Mouse (Mus musculus): ENCODE measurements around the gene Smim1.

Gene Smim1

GRCm38 (mm10) chr4:154025641-154026440 is at the start of gene Smim1:
Gene Smim1 (minus strand): TSS chr4:154026230.
- peak; percentile 74 for DNase-seq (ENCODE audit: low spot score in 2 of 2)

- DNase-seq (ENCODE audit: low spot score in 2 of 2), result no peak
Measured at GRCm38 (mm10) chr4:154071941-154072340, 45.9 kb upstream of the Smim1 start.

GRCm38 (mm10) chr4:154071521-154071920 is 45.5 kb upstream of the Smim1 start:
- no peak for DNase-seq (ENCODE audit: low spot score in 2 of 2)

GRCm38 (mm10) chr4:154070896-154071295 is 44.9 kb upstream of the Smim1 start:
- DNase-seq (ENCODE audit: low spot score in 2 of 2), result no peak

- peak; percentile 46 to 54 for DNase-seq (ENCODE audit: low spot score in 2 of 2)
Measured at GRCm38 (mm10) chr4:154064827-154065773, 39.1 kb upstream of the Smim1 start.

GRCm38 (mm10) chr4:154057696-154058095 is 31.7 kb upstream of the Smim1 start:
- DNase-seq (ENCODE audit: low spot score in 2 of 2), result no peak

GRCm38 (mm10) chr4:154056661-154057060 is 30.6 kb upstream of the Smim1 start:
- DNase-seq (ENCODE audit: low spot score in 2 of 2), result no peak

GRCm38 (mm10) chr4:154056046-154056445 is 30.0 kb upstream of the Smim1 start:
- no peak for DNase-seq (ENCODE audit: low spot score in 2 of 2)

- no peak for DNase-seq (ENCODE audit: low spot score in 2 of 2)
Measured at GRCm38 (mm10) chr4:154055482-154055881, 29.5 kb upstream of the Smim1 start.

GRCm38 (mm10) chr4:154053065-154053464 is 27.0 kb upstream of the Smim1 start:
- DNase-seq (ENCODE audit: low spot score in 2 of 2), result no peak

- DNase-seq (ENCODE audit: low spot score in 2 of 2), result no peak
Measured at GRCm38 (mm10) chr4:154051401-154051800, 25.4 kb upstream of the Smim1 start.

- no peak for DNase-seq (ENCODE audit: low spot score in 2 of 2)
Measured at GRCm38 (mm10) chr4:154045837-154046236, 19.8 kb upstream of the Smim1 start.

- DNase-seq (ENCODE audit: low spot score in 2 of 2), result no peak
Measured at GRCm38 (mm10) chr4:154042577-154042976, 16.5 kb upstream of the Smim1 start, which contains the start of gene Ccdc27. Gene Ccdc27 (minus strand): TSS chr4:154042677.

- DNase-seq (ENCODE audit: low spot score in 2 of 2), result no peak
Measured at GRCm38 (mm10) chr4:154037123-154037522, 11.1 kb upstream of the Smim1 start.

- DNase-seq (ENCODE audit: low spot score in 2 of 2), result no peak
Measured at GRCm38 (mm10) chr4:154028646-154029045, 2.6 kb upstream of the Smim1 start.

GRCm38 (mm10) chr4:154028066-154028465 is 2.0 kb upstream of the Smim1 start:
- no peak for DNase-seq (ENCODE audit: low spot score in 2 of 2)

- DNase-seq (ENCODE audit: low spot score in 2 of 2), result no peak
Measured at GRCm38 (mm10) chr4:154026441-154026761, 371 bp upstream of the Smim1 start.

GRCm38 (mm10) chr4:154024729-154025521 is 1.1 kb downstream of the Smim1 start:
- DNase-seq (ENCODE audit: low spot score in 2 of 2), result peak in 1 of 2 experiments; percentile 50

GRCm38 (mm10) chr4:154023754-154024601 is 2.1 kb downstream of the Smim1 start:
- DNase-seq (ENCODE audit: low spot score in 2 of 2), result peak in 1 of 2 experiments; percentile 36

GRCm38 (mm10) chr4:154022844-154023243 is 3.2 kb downstream of the Smim1 start:
- no peak for DNase-seq (ENCODE audit: low spot score in 2 of 2)

GRCm38 (mm10) chr4:154022407-154022806 is 3.6 kb downstream of the Smim1 start:
- DNase-seq (ENCODE audit: low spot score in 2 of 2), result peak; percentile 61
